Mouse (Mus musculus) midbrain, embryonic 12.5 days (tissue): ENCODE data around the gene Prom2. TPM values are rescaled to one million over a fixed set of nuclear protein-coding genes. Genes with fewer than 3 reads are reported as not detected.
A peak's percentile ranks its signal among the peaks of the same experiment; 100 is the strongest.

Experiments used
- ATAC-seq: fragments of 200-750 bp; cut with Nextera tagmentation; 2 replicates; pipeline ENCODE4 v1.8.0; 2017; ENCODE audit warnings: low read depth, moderate TSS enrichment, moderate library complexity; ENCODE audit not compliant: low FRiP score
- H3K27ac ChIP-seq: fragments of 300-500 bp; sonication (generic); replicated peaks from 2 replicates; pipeline ENCODE4 v1.5.1; 2016; ENCODE audit warnings: mild to moderate bottlenecking
- H3K27me3 ChIP-seq: fragments of 300-500 bp; sonication (generic); 2 replicates; pipeline ENCODE4 v1.6.1; 2016; ENCODE audit warnings: mild to moderate bottlenecking
- H3K36me3 ChIP-seq: fragments of 300-500 bp; sonication (generic); 2 replicates; pipeline ENCODE4 v1.6.1; 2016
- H3K4me1 ChIP-seq: fragments of 300-500 bp; sonication (generic); 2 replicates; pipeline ENCODE4 v1.6.1; 2016
- H3K4me2 ChIP-seq: fragments of 300-500 bp; sonication (generic); replicated peaks from 2 replicates; pipeline ENCODE4 v1.6.1; 2016; ENCODE audit warnings: mild to moderate bottlenecking, moderate library complexity
- H3K4me3 ChIP-seq: fragments of 300-500 bp; sonication (generic); 2 replicates; pipeline ENCODE4 v1.5.1; 2016; ENCODE audit warnings: mild to moderate bottlenecking
- H3K9ac ChIP-seq: fragments of 300-500 bp; sonication (generic); replicated peaks from 2 replicates; pipeline ENCODE4 v1.6.1; 2016; ENCODE audit warnings: mild to moderate bottlenecking, moderate library complexity
- H3K9me3 ChIP-seq: fragments of 300-500 bp; sonication (generic); 2 replicates; pipeline ENCODE4 v1.6.1; 2016; ENCODE audit warnings: mild to moderate bottlenecking
- WGBS: fragments of 180-500 bp; shearing (Covaris S2); methylation state at CpG from one replicate; pipeline ENCODE4 v1.1.7; 2016; 5-methylcytosine and 5-hydroxymethylcytosine counted together
- polyA plus RNA-seq: library from polyadenylated mRNA; unstranded; fragments of >200 nt; fragmentation: Nextera tagmentation; extraction: Ambion mirVana; gene quantifications from 2 replicates; pipeline ENCODE4 v1.2.1, GENCODE M21; 2016

The Prom2 gene
- polyA plus RNA-seq, 1 experiment from 2014 or later = 0.31 TPM

DNA sequence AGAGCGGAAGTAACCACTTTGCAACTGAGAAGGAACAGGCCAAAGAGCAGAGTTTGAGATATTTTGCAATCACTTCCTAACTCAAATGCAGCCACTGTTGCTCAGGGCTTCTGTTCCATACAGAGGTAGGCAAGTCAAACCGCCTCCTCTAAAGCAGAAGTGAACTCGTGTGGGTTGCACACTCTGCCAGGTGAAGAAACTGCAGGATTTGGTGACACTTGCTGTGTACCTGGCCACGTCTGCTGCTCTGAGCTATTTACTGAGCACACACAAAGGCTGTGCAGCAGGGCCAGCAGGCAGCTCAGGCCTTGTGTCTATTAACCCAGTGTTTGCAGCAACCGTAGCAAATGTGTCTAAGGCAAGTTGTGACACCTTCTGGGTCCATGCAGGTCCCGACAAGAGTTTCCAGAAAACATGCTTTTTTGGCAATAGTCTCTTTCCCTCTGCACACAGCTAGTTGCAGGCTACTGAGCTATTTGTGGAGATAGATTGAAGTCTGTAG, 35.1 kb downstream of the Prom2 start:
- Histone ChIP-seq H3K27ac (no peak overlapping the region), H3K4me1 (peaks cover 21% of the 10 kb centered on the region; the same call in 1 of the 2 replicates), H3K4me2 (no peak overlapping the region), H3K9me3 (no peaks in the 10 kb centered on the region), H3K27me3 (peaks cover 13% of the 10 kb centered on the region), H3K4me3 (no peak overlapping the region), H3K9ac (no peak overlapping the region), H3K36me3 (no peaks in the 10 kb centered on the region)
- ATAC-seq = no peak
- WGBS = 85% methylated on average over 6 of the region's 6 CpGs

DNA sequence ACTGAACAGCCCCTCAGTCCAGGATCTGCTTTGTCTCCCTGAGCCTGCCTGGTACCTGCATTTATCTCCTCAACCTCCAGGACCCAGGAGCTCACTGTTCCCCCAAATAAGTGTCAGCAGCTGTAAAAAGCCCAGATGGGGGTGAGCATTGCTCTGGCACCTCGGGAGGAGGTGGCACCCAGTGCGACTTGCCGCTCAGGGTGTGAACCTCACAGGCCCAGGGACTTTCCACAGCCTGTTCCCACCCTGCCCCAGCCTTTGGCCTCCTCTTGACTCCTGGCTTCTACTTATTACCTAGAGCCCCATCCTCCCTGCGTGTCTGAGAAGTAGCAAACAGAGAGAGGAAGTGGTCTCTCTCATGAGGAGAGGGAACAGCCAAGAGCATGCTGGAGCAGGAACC, 36.1 kb downstream of the Prom2 start:
- Histone ChIP-seq H3K4me3 (no peak overlapping the region), H3K4me2 (no peak overlapping the region), H3K36me3 (no peaks in the 10 kb centered on the region), H3K27ac (no peak overlapping the region), H3K27me3 (peaks cover 13% of the 10 kb centered on the region), H3K9me3 (no peaks in the 10 kb centered on the region), H3K4me1 (peaks cover 12% of the 10 kb centered on the region; the same call in 1 of the 2 replicates), H3K9ac (no peak overlapping the region)
- ATAC-seq = no peak
- WGBS = 74% methylated on average over 4 of the region's 4 CpGs

DNA sequence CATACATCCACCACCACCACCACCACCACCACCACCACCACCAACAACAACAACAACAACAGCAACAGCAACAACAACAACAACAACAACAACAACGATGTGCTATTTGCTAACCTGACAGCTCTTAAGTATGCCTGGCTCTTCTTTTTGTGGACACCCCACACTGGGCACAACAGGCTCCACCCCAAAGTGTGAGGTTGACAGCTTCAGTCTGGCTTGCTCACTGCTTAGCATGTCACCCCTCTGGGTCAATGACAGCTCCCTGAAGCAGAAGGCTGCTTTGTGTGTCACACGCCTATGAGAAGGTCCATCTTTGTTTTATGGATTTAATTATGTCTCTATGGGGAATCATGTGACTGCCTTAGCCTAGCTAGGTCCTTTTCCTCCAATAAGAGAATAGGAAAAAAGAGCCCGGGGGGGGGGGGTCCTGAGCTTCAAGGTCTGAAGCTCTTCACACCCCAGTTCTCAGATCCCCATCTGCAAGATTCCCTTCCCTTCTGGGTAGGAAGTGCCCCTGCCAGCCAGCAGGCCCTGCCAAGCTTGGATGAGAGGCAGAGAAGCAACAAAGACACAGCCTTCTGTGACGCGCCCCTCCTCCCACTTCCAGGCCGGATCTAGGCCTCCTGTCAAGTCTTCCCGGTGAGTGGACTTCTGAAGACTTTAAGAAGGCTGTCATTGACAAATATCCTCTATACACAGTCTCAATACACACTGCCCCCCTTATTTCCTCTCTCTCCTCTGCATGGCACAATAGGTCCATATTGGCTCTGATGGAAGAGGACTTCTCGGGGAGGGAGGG, 37.3 kb downstream of the Prom2 start:
- ATAC-seq = no peak
- no peak overlapping the region for H3K9ac ChIP-seq
- no peaks in the 10 kb centered on the region for H3K9me3 ChIP-seq
- H3K4me3 ChIP-seq = no peak overlapping the region
- peaks cover 13% of the 10 kb centered on the region for H3K27me3 ChIP-seq
- no peak overlapping the region for H3K4me2 ChIP-seq
- 64% methylated on average over 8 of the region's 8 CpGs for WGBS
- H3K36me3 ChIP-seq = no peaks in the 10 kb centered on the region
- no peak overlapping the region for H3K27ac ChIP-seq
- H3K4me1 ChIP-seq = 0 out of 2 replicates have a peak, but pooled peaks cover 11% of the 10 kb centered on the region

DNA sequence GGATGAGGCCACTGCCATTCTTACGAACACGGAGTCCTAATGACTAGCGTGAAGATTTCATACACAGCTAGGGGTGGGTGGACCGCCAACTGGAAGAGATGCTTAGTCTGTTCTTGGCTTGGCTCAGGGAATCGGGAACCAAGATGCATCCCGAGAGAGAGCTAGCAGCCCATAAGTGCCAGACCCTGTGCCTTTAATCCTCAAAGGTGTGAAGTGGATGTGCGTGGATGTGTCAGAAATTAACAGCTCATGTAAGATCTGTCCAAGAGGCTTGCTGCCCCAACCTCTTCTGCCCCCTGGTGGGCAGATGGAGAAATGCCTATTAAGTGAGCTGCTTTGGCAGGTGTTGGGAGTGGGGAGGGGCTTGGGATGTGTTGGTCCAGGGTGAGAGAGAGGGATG, 40.2 kb downstream of the Prom2 start:
- Histone ChIP-seq H3K9ac (no peak overlapping the region), H3K4me1 (0 out of 2 replicates have a peak, but pooled peaks cover 8% of the 10 kb centered on the region), H3K4me3 (no peak overlapping the region), H3K27me3 (peaks cover 13% of the 10 kb centered on the region; the same call in 1 of the 2 replicates), H3K36me3 (no peaks in the 10 kb centered on the region), H3K4me2 (no peak overlapping the region), H3K9me3 (no peaks in the 10 kb centered on the region), H3K27ac (no peak overlapping the region)
- 69% methylated on average over 7 of the region's 7 CpGs for WGBS
- no peak for ATAC-seq

DNA sequence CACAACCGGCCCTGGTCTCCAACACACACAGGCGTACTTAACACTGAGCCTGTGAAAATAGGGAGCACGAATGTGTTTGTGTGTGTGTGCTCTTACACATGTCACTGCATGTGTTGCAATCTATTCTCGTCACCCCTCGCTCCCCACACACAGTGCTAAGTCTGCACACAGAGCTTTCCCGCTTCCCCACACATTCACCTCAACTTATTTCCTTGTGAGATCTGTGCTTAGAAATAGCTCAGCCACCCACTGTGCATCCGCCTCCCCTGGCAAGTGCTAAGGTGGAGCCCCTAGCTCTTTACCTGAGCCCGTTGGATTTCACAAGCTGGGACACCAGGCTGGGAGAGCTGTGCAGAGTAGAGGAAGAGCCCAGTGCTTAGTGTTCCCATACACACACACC, 42.5 kb downstream of the Prom2 start:
- H3K27ac ChIP-seq = no peak overlapping the region
- H3K9me3 ChIP-seq = no peaks in the 10 kb centered on the region
- no peaks in the 10 kb centered on the region for H3K36me3 ChIP-seq
- H3K4me1 ChIP-seq = 0 out of 2 replicates have a peak, but pooled peaks cover under 1% of the 10 kb centered on the region
- 80% methylated on average over 8 of the region's 8 CpGs for WGBS
- H3K4me2 ChIP-seq = no peak overlapping the region
- ATAC-seq = no peak
- no peak overlapping the region for H3K9ac ChIP-seq
- H3K4me3 ChIP-seq = no peak overlapping the region
- peaks cover 5% of the 10 kb centered on the region; the same call in 1 of the 2 replicates for H3K27me3 ChIP-seq

DNA sequence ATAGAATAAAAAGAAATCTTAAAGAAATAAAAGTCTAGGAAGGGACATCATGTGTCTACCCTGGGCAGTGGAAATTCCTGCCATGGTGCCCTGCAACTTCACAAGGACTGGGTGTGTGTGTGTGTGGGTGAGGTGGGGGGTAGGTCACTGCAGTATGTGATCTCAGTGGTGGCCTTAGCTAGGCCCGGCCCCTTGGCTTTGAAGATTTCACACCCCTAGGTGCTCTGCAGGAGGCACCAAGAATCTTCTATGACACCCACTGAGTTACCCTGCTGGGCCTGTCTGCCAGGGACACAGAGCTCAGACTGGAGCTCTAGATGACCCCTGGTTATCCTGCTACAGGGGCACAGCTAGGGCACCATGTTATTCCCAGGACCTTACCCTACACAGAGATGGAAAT, 44.9 kb downstream of the Prom2 start:
- Histone ChIP-seq H3K4me1 (no peaks in the 10 kb centered on the region), H3K27ac (no peak overlapping the region), H3K27me3 (peaks cover 1% of the 10 kb centered on the region; the same call in 1 of the 2 replicates), H3K9ac (no peak overlapping the region), H3K4me2 (no peak overlapping the region), H3K9me3 (no peaks in the 10 kb centered on the region), H3K4me3 (no peak overlapping the region), H3K36me3 (no peaks in the 10 kb centered on the region)
- ATAC-seq = no peak
- 31% methylated on average over 1 of the region's 1 CpGs for WGBS

GRCm38 (mm10) chr2:127484476-127485170, 56.6 kb downstream of the Prom2 start:
- Histone ChIP-seq H3K36me3 (no peaks in the 10 kb centered on the region), H3K27ac (no peak overlapping the region), H3K9me3 (no peaks in the 10 kb centered on the region), H3K4me1 (peaks cover 26% of the 10 kb centered on the region), H3K9ac (no peak overlapping the region), H3K4me2 (peak overlapping the region; percentile 45), H3K4me3 (peak overlapping the region; percentile 22), H3K27me3 (peaks cover 75% of the 10 kb centered on the region)
- ATAC-seq = peak; percentile 72
- 6% methylated on average over 19 of the region's 19 CpGs for WGBS

- no peak for ATAC-seq
- Histone ChIP-seq H3K4me2 (peak overlapping the region; percentile 56), H3K4me3 (peak overlapping the region; percentile 37)
These were observed 58.3 kb downstream of the Prom2 start for GRCm38 (mm10) chr2:127483001-127483400.

GRCm38 (mm10) chr2:127482533-127482911, 58.7 kb downstream of the Prom2 start:
- H3K4me2 ChIP-seq = peak overlapping the region; percentile 56
- H3K36me3 ChIP-seq = no peaks in the 10 kb centered on the region
- peak overlapping the region; percentile 37 for H3K4me3 ChIP-seq
- ATAC-seq = no peak
- no peaks in the 10 kb centered on the region for H3K9me3 ChIP-seq
- H3K27me3 ChIP-seq = peaks cover 88% of the 10 kb centered on the region
- H3K4me1 ChIP-seq = peaks cover 26% of the 10 kb centered on the region
- WGBS = under 1% methylated on average over 21 of the region's 21 CpGs
- H3K9ac ChIP-seq = no peak overlapping the region
- no peak overlapping the region for H3K27ac ChIP-seq

More at GRCm38 (mm10) chr2:127483001-127483400, 58.3 kb downstream of the Prom2 start:
- no peaks in the 10 kb centered on the region for H3K36me3 ChIP-seq
- no peak overlapping the region for H3K9ac ChIP-seq
- H3K9me3 ChIP-seq = no peaks in the 10 kb centered on the region
- H3K27ac ChIP-seq = no peak overlapping the region
- 1% methylated on average over 18 of the region's 21 CpGs for WGBS
- H3K4me1 ChIP-seq = peaks cover 26% of the 10 kb centered on the region
- H3K27me3 ChIP-seq = peaks cover 88% of the 10 kb centered on the region

GRCm38 (mm10) chr2:127481841-127482532, 59.3 kb downstream of the Prom2 start:
- H3K27me3 ChIP-seq = peaks cover 85% of the 10 kb centered on the region
- H3K4me2 ChIP-seq = peak overlapping the region; percentile 56
- ATAC-seq = no peak
- H3K4me3 ChIP-seq = peak overlapping the region; percentile 37
- under 1% methylated on average over 58 of the region's 59 CpGs for WGBS
- H3K9ac ChIP-seq = no peak overlapping the region
- no peaks in the 10 kb centered on the region for H3K36me3 ChIP-seq
- H3K4me1 ChIP-seq = peaks cover 26% of the 10 kb centered on the region
- no peaks in the 10 kb centered on the region for H3K9me3 ChIP-seq
- no peak overlapping the region for H3K27ac ChIP-seq

DNA sequence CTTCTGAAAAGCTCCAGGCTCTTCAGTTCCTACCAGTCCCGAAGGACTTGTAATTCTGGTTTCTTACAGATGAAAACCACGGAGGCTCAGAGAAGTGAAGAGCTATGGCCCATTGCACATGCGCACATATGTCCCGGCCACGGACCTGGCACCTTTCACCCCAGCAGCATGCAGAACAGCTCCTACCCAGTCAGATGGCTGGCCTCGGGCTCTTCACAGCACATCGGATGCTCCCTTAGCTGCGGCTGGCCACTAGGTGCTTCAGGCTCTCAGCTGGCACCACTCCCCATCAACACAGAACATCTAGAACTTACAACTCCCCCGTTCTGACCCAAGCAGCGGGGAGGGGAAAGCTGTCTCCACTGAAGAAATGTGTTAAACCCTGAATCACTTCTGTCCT, 61.5 kb downstream of the Prom2 start:
- Histone ChIP-seq H3K9me3 (no peaks in the 10 kb centered on the region), H3K9ac (no peak overlapping the region), H3K4me3 (no peak overlapping the region), H3K4me2 (no peak overlapping the region), H3K27me3 (peaks cover 65% of the 10 kb centered on the region), H3K27ac (no peak overlapping the region), H3K36me3 (no peaks in the 10 kb centered on the region), H3K4me1 (peaks cover 22% of the 10 kb centered on the region)
- ATAC-seq = no peak
- WGBS = 68% methylated on average over 10 of the region's 10 CpGs
